Mouse (Mus musculus) adrenal gland, adult 2 months (tissue): ENCODE data around the gene Nfyc. TPM values are rescaled to one million over a fixed set of nuclear protein-coding genes. Genes with fewer than 3 reads are reported as not detected.
A peak's percentile ranks its signal among the peaks of the same experiment; 100 is the strongest.

ENCODE experiments used
- DNase-seq: peaks from one replicate; pipeline ENCODE4 v3.0.0; 2021
- microRNA-seq, 2 experiments: library from miRNA; unstranded; fragments of <30 nt; microRNA quantifications; one replicate each; pipeline ENCODE4 v1.2.0; 2021
- polyA plus RNA-seq: library from polyadenylated mRNA; depleted of rRNA; stranded (reverse); fragments of >200 nt; gene quantifications from 2 replicates; pipeline ENCODE4 v1.2.3, GENCODE M21; 2012; rRNA removed
- total RNA-seq, 2 experiments: library from RNA; stranded (reverse); gene quantifications; 2 replicates each; pipeline ENCODE4 v1.2.3; 2021

The Nfyc gene
- total and polyA plus RNA-seq, 3 experiments = 43.0 to 171 (median 59.0) TPM

DNA sequence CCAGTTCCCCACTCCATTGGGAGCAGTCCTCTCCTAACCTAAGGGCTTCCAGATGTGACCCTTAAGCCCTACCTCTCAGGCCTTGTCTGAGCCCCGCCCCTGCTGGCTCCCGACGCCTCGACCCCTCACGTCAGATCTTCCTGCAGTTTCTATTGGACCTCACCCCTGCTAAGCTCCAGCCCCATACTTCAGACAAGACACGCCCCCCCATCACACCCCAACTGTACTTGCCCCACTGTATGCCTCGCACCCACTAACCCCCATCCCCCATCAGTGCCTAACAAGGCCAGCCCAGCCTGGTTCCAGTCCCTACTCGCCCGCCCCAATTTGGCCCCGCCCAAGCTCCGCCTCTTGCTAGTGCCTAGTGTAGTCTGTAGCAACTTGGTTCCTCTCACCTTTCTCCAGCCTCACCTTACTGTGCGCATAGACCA, 115.2 kb downstream of the Nfyc start:
- DNase-seq = peak; percentile 83

DNA sequence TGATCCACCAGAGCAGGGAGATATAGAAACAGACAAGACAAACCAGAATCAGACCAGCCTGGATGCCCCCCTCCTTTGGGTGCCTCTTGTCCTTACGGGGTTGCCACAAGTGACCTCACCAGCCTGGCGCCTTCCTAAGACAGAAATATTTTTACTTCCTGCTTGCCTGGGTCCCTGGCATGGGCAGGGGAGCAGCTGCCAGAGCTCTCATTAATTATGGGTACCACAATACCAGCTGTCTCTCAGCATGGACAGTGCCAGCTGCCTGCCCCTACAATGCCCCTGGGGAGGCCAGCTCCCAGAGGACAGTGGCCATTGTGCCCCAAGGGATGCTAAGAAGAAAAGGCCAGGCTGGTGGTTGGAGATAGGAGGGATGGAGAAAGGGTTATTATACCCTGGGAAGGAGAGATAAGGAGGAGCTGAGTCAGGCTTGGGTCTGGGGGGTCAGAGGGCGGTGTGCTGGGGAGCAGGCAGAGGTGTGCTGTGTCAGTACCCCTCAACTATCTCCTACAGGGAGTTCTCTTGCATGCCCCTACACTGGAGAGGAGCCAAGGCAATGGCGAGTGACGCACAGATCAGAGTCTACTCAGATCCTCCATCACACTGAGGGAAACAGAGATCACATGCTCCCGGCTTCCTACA, 117.4 kb downstream of the Nfyc start:
- DNase-seq = no peak

DNA sequence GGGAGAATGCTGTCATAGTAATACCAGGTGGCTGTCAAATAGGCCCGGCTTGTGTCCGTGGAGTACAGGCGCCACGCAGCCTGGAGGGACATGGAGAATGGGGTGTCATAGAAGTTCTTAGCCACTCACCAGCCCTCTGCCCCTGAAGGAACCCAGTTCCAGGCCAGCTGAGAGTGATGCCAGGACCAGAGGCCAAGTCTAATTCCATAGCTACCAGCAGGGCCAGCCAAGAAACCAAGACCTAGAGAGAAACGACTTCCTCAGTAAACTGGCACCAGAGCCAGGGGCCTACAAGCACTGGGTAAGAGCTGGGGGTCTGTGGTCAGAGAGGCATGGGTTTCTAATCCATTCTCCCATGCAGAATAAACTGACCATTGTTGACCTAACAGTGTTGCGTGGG, 118.4 kb downstream of the Nfyc start:
- DNase-seq = no peak

DNA sequence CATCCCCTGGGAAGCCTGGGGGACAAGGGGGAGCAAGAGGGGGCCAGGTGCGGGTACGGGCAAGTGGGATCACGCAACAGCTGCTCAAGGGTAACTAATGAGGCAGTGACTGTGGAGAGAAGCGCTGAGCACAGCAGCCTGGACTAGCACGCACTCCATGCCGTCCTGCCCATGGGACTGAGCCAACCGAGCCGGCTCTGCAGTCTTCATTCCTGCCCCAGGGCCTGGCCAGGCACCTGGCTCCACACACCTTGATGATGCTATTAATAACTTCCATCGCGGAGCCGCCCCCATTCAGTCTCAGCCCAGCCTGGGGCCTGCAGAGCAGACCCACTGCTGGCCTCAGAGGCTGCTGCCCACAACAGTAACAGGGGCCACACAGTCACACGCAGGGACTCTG, 119.1 kb downstream of the Nfyc start:
- DNase-seq = no peak

Small RNA genes lying within 50 kb of the gene (microRNA-seq; reads per million reads assigned to microRNA genes)
- gene Gm23936 (0 reads per million in 2 experiments), gene Mir30c-1 (245 to 259 reads per million in 2 experiments), gene Mir30e (0 reads per million in 2 experiments), gene Mir30f (0 reads per million in 2 experiments)

Other genes with a start within 250 kb of the Nfyc start
- not detected for gene Gm8439, start 242.8 kb downstream of the Nfyc start, total RNA-seq
- gene Gm8439, start 242.8 kb downstream of the Nfyc start, polyA plus RNA-seq = not detected in 2 replicates
- gene Cited4, start 165.0 kb downstream of the Nfyc start, total RNA-seq = 10 to 100 TPM; 11.3 to 18.3 TPM
- 85.9 and 124 TPM in 2 replicates for gene Cited4, start 165.0 kb downstream of the Nfyc start, polyA plus RNA-seq
- 1 to 10 TPM; 1.5 to 2.5 TPM for gene Kcnq4, start 83.0 kb downstream of the Nfyc start, total RNA-seq
- 4.1 and 5.4 TPM in 2 replicates for gene Kcnq4, start 83.0 kb downstream of the Nfyc start, polyA plus RNA-seq
- gene Rims3, start 23.2 kb upstream of the Nfyc start, total RNA-seq = 10 to 100 TPM in 1 of 2 experiments, 1 to 10 TPM in 1; 5.8 to 11.0 TPM
- gene Rims3, start 23.2 kb upstream of the Nfyc start, polyA plus RNA-seq = 6.9 and 7.3 TPM in 2 replicates
- gene Exo5, start 93.4 kb upstream of the Nfyc start, total RNA-seq = 10 to 100 TPM in 1 of 2 experiments, 1 to 10 TPM in 1; 6.9 to 10.2 TPM
- 0.80 and 1.4 TPM in 2 replicates for gene Exo5, start 93.4 kb upstream of the Nfyc start, polyA plus RNA-seq
- gene Zfp69, start 120.1 kb upstream of the Nfyc start, total RNA-seq = 1 to 10 TPM; 1.5 to 3.2 TPM
- gene Zfp69, start 120.1 kb upstream of the Nfyc start, polyA plus RNA-seq = 3.5 and 3.7 TPM in 2 replicates
- gene Smap2, start 185.7 kb upstream of the Nfyc start, total RNA-seq = 10 to 100 TPM; 37.8 to 38.1 TPM
- gene Smap2, start 185.7 kb upstream of the Nfyc start, polyA plus RNA-seq = 14.3 and 20.4 TPM in 2 replicates
- gene Col9a2, start 207.8 kb upstream of the Nfyc start, total RNA-seq = under 1 TPM; 0.21 to 0.23 TPM
- gene Col9a2, start 207.8 kb upstream of the Nfyc start, polyA plus RNA-seq = 0.47 and 0.76 TPM in 2 replicates